Mouse (Mus musculus) small intestine, adult 2 months (tissue): ENCODE measurements at regions not wholly inside any gene's neighbourhood (a gene's known extent, or its start where the extent isn't known, plus 50 kb on each side); places are given as distances from the start of the nearest gene placed in this dataset.

Experiments
- CTCF ChIP-seq: fragments of 200-500 bp; IDR thresholded peaks from 2 replicates; pipeline ENCODE4 v1.5.1; 2012; ENCODE audit warnings: low read depth, mild to moderate bottlenecking, control low read depth, inconsistent platforms, low read length, moderate library complexity, mixed read lengths; ENCODE audit not compliant: insufficient replicate concordance, insufficient read length; ENCODE audit errors: extremely low read depth
- POLR2A ChIP-seq: fragments of 200-500 bp; IDR thresholded peaks from 2 replicates; pipeline ENCODE4 v1.6.1; 2012; ENCODE audit warnings: low read depth, mild to moderate bottlenecking, control low read depth, inconsistent platforms, low read length, moderate library complexity

DNA sequence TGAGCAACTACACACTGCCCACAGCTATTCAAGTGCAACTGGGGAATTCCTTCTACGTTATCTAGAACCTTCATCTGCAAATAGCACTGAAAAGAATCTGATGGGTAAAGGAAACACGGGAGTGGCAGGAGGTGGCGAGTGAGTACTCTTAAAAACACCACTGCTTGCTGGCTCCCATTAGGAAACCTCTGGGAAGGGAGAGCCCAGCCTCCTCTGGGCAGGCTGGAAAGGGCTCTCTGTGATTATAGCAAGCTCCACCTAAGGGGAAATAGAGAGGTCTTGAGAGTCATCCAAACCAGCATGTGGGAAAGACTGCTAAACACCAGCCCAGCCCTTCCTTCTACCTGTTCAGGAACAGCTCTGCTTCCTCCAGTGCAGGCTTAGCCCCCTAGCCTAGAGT lies 189.0 kb upstream of the Zfp637 start:
- TF ChIP-seq CTCF (no peak), POLR2A (no peak)
